Mouse (Mus musculus) kidney, adult 2 months (tissue): ENCODE results near the gene Ppp2r5c. TPM values are rescaled to one million over a fixed set of nuclear protein-coding genes. Genes with fewer than 3 reads are reported as not detected.

Source experiments
- DNase-seq: peaks from one replicate; pipeline ENCODE4 v3.0.0; 2021
- H3K27ac ChIP-seq: fragments of 200-500 bp; 2 replicates; pipeline ENCODE4 v1.5.1; 2012; ENCODE audit warnings: low read depth, low read length, control low read depth, inconsistent platforms; ENCODE audit not compliant: insufficient read depth
- H3K27me3 ChIP-seq: fragments of 200-500 bp; replicated peaks from 2 replicates; pipeline ENCODE4 v1.6.1; 2012; ENCODE audit warnings: mild to moderate bottlenecking, moderate library complexity, low read length, inconsistent platforms; ENCODE audit not compliant: control insufficient read depth, insufficient read depth
- H3K36me3 ChIP-seq: fragments of 200-500 bp; 2 replicates; pipeline ENCODE4 v1.6.1; 2012; ENCODE audit warnings: mild to moderate bottlenecking, moderate library complexity, low read length, inconsistent platforms; ENCODE audit not compliant: control insufficient read depth, insufficient read depth
- H3K4me1 ChIP-seq: fragments of 200-500 bp; 2 replicates; pipeline ENCODE4 v1.6.1; 2011; ENCODE audit warnings: low read length; ENCODE audit not compliant: control insufficient read depth, insufficient read depth
- H3K4me3 ChIP-seq: fragments of 200-500 bp; 2 replicates; pipeline ENCODE4 v1.5.1; 2011; ENCODE audit warnings: mild to moderate bottlenecking, low read depth, low read length, control low read depth; ENCODE audit not compliant: insufficient read depth
- CTCF ChIP-seq: fragments of 200-500 bp; conservative IDR thresholded peaks from 2 replicates; pipeline ENCODE4 v1.5.1; 2011; ENCODE audit warnings: low read depth, mild to moderate bottlenecking, control low read depth, low read length, moderate library complexity, mixed read lengths; ENCODE audit not compliant: insufficient read depth, insufficient read length
- POLR2A ChIP-seq: fragments of 200-500 bp; IDR thresholded peaks from one replicate; pipeline ENCODE4 v1.6.1; 2011; ENCODE audit warnings: low read depth, low read length, control low read depth
- WGBS: fragments of 180-500 bp; shearing (Covaris S2); methylation state at CpG from one replicate; pipeline ENCODE4 v1.1.7; 2018; 5-methylcytosine and 5-hydroxymethylcytosine counted together
- polyA plus RNA-seq: library from polyadenylated mRNA; depleted of rRNA; stranded (reverse); fragments of >200 nt; gene quantifications from 2 replicates; pipeline ENCODE4 v1.2.3, GENCODE M21; 2012

The Ppp2r5c gene
- polyA plus RNA-seq, 1 experiment: 41.3 TPM

DNA sequence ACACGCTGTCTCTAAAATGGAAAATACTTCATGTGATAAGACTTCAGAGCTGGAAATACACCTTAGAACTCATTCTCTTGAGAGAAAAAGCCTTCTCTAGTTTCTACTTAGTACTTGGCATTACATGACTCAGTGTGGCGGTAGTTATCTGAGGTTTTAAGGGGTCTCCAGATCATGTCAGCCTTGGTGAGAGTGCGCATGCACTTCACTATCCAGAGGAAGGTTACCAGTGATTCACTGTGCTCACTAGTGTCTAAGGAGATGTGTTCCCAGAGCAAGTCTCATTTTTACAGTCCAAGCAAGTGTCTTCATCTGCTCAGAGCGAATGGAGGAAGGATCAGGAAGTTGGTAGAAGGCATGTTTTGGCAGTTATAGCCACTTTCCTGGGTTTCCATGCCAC, 125.4 kb downstream of the Ppp2r5c start:
- no peaks in the 10 kb centered on the region for H3K36me3 ChIP-seq
- H3K27ac ChIP-seq: no peak overlapping the region
- H3K4me1 ChIP-seq: no peaks in the 10 kb centered on the region
- WGBS: 94% methylated on average over 4 of the region's 4 CpGs
- no peaks in the 10 kb centered on the region for H3K27me3 ChIP-seq
- TF ChIP-seq POLR2A: no peak
- TF ChIP-seq CTCF: no peak
- no peak overlapping the region for H3K4me3 ChIP-seq
- no peak for DNase-seq

GRCm38 (mm10) chr12:110573635-110574034, 126.7 kb downstream of the Ppp2r5c start:
- Histone ChIP-seq H3K4me3 (no peak overlapping the region), H3K36me3 (no peaks in the 10 kb centered on the region), H3K27ac (no peak overlapping the region), H3K27me3 (no peaks in the 10 kb centered on the region), H3K4me1 (no peaks in the 10 kb centered on the region)
- 74% methylated on average over 8 of the region's 8 CpGs for WGBS
- TF ChIP-seq CTCF (no peak), POLR2A (no peak)
- DNase-seq: no peak

DNA sequence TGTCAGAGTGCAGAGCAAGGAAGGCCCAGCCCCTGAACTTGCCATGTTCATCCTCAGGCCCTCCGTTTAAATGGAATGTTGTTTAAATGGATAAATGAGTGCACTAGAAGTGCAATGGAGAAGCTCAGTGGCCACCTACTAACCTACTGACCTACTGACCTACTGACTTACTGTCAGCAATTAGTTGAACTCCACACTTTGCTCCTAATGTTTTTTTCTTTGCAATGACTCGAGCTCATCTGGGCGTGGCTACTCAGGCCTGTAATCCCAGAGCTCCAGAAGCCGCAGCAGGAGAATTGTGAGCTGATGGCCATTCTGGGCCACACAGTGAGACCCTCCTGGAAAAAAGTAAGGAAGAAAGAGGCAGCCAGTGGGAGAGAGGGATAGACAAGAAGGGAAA, 129.0 kb downstream of the Ppp2r5c start:
- Histone ChIP-seq H3K36me3 (no peaks in the 10 kb centered on the region), H3K27ac (no peak overlapping the region), H3K4me3 (no peak overlapping the region), H3K4me1 (no peaks in the 10 kb centered on the region), H3K27me3 (no peaks in the 10 kb centered on the region)
- WGBS: 50% methylated on average over 4 of the region's 4 CpGs
- DNase-seq: peak; percentile 71
- no peak for TF ChIP-seq POLR2A
- TF ChIP-seq CTCF: no peak

- Histone ChIP-seq H3K4me1 (no peaks in the 10 kb centered on the region), H3K27me3 (no peaks in the 10 kb centered on the region), H3K4me3 (no peak overlapping the region), H3K36me3 (no peaks in the 10 kb centered on the region), H3K27ac (no peak overlapping the region)
- TF ChIP-seq POLR2A (no peak), CTCF (no peak)
- no peak for DNase-seq
- 84% methylated on average over 9 of the region's 9 CpGs for WGBS
Measured at GRCm38 (mm10) chr12:110578333-110578732, 131.4 kb downstream of the Ppp2r5c start.

- Histone ChIP-seq H3K27ac (no peak overlapping the region), H3K4me3 (no peak overlapping the region), H3K4me1 (peaks cover 3% of the 10 kb centered on the region; the same call in 1 of the 2 replicates), H3K27me3 (no peaks in the 10 kb centered on the region), H3K36me3 (no peaks in the 10 kb centered on the region)
- TF ChIP-seq CTCF (no peak), POLR2A (no peak)
- DNase-seq: no peak
- 82% methylated on average over 6 of the region's 6 CpGs for WGBS
Measured at GRCm38 (mm10) chr12:110588622-110589021, 141.7 kb downstream of the Ppp2r5c start.

DNA sequence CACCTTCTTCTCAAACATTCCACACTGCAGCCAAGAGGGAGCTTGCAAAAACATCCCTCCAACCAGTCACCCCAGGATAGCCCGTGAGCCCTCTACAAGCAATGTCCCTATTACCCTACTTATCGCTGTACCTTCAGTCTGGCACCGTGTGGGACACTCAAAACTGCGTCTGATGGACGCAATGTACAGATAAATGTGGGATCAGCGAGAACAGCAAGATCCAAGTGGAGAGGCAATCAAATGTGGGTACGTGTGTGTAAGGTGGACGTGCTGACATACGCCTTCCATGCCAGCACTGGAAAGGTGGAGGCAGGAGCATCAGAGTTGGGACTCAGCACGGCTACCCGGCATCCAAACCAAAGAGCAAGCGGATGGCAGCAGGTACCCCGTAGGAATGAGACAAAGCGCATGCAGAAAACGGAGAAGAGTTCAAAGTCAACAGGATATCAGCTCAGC, 143.9 kb downstream of the Ppp2r5c start:
- no peak for DNase-seq
- WGBS: 1% methylated on average over 15 of the region's 15 CpGs
- no peak for TF ChIP-seq CTCF
- no peak for TF ChIP-seq POLR2A

DNA sequence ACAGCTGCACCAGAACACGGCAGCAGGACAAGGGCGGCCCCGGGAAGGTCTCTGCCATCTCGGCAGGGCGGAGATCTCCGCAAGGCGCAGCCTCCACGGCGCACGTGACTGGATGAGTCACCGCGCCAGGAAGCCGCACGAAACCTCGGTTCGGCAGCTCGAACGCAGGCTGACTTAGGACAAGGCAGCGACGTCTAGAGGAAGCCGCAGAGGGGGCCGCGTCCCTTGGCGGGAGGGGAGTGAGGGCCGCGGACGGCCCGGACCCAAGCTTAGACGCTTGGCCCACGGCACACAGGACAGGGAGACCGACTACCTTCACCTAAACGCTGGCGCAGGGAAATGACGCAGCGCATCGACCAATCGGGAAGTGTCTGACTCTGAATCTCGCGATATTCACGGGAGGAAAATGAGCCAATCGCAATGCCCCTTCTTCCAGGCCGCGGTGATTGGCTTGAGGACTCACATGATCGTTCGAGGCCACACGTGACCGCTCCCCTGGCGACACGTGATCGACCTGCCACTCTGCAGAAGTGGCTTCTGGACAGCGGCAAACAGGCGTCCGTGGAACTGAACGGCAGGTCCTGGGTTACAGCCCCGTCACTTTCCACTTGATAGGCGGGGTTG, 144.5 kb downstream of the Ppp2r5c start:
- peaks cover 3% of the 10 kb centered on the region; the same call in 1 of the 2 replicates for H3K4me1 ChIP-seq
- peak; percentile 83 for TF ChIP-seq POLR2A
- no peak for TF ChIP-seq CTCF
- peak; percentile 100 for DNase-seq
- no peaks in the 10 kb centered on the region for H3K36me3 ChIP-seq
- H3K27ac ChIP-seq: peak overlapping the region; percentile 83
- WGBS: under 1% methylated on average over 56 of the region's 56 CpGs
- peak overlapping the region; percentile 66 for H3K4me3 ChIP-seq
- no peaks in the 10 kb centered on the region for H3K27me3 ChIP-seq

More for the DNA sequence above, 143.9 kb downstream of the Ppp2r5c start:
- Histone ChIP-seq H3K4me3 (peak overlapping the region; percentile 64), H3K36me3 (no peaks in the 10 kb centered on the region), H3K4me1 (peaks cover 3% of the 10 kb centered on the region; the same call in 1 of the 2 replicates), H3K27me3 (no peaks in the 10 kb centered on the region), H3K27ac (peak overlapping the region; percentile 83)

DNA sequence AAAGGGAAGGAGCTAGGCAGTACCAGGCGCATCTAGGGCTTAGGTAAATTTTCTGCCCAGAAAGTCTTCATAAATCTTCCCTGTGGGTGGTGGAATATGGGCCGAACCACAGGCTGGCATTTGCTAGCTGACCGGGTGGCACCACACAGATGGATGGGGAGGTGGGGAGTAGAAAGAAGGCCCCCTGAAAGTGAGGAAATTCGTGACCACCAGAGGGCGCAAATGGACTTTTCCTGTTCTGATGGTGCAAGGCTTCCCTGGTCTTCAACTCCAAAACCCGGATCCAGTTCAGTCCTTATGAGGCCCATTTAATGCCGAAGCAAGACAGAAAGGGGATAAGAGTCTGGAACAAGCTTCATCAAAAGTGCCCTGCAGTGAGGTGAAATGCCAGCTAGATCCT, 151.6 kb downstream of the Ppp2r5c start:
- H3K4me3 ChIP-seq: no peak overlapping the region
- H3K27ac ChIP-seq: no peak overlapping the region
- TF ChIP-seq POLR2A (no peak), CTCF (peak; percentile 74)
- H3K27me3 ChIP-seq: no peaks in the 10 kb centered on the region
- H3K36me3 ChIP-seq: no peaks in the 10 kb centered on the region
- WGBS: 11% methylated on average over 7 of the region's 7 CpGs
- H3K4me1 ChIP-seq: peaks cover 8% of the 10 kb centered on the region; the same call in 1 of the 2 replicates
- DNase-seq: peak; percentile 61
